10 mouse cellular contexts compared by ENCODE assay signal in the genomic region with DNA sequence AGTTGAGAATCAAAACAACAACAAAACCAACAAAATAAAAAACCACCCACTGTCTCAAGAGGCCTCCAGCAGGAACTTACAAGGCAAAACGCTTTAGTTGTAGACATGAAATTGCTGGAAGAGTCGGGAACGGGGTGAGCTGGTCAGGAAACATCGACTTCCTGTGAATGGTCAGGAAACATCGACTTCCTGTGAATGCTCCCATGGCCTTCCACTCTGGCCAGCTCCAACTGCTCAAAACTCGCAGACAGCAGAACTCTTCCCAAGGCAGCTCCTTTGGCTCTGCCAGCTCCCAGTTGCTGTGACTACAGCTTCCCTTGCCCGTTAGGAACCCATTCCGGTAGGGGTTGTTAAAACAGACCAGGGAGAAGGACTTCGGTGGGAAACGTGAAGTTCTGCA.
A peak's percentile ranks its signal among the peaks of the same experiment; 100 is the strongest.
DNase-seq lines count a peak whose midpoint lies in the region; ATAC-seq lines count a peak whose summit lies in the region.
"Had no signal": no experiment of that assay in that cellular context is flagged by ENCODE, and none has a peak within 500 bp of the region (broad histone marks: within the 10 kb centered on the region; RNA-seq: fewer than 3 reads in every experiment).

No protein-coding gene starts in this region.

- H3K27ac ChIP-seq in brown adipose tissue, adult 24 weeks (replicated peaks; ENCODE audit: low read depth, low read length), result peak overlapping the region; percentile 57
- H3K27ac ChIP-seq in heart, embryonic 13.5 days (replicated peaks), result peak overlapping the region; percentile 76
- H3K27ac ChIP-seq: limb, embryonic 12.5 days had no signal

- no peak overlapping the region for H3K4me3 ChIP-seq in brown adipose tissue, adult 24 weeks (ENCODE audit: insufficient read depth, low read depth, low read length)
- no peak overlapping the region for H3K4me3 ChIP-seq in heart, embryonic 13.5 days
- H3K4me3 ChIP-seq: limb, embryonic 12.5 days had no signal

- H3K9ac ChIP-seq in heart, embryonic 13.5 days, result no peak overlapping the region
- H3K9ac ChIP-seq: limb, embryonic 12.5 days had no signal

- no peaks in the 10 kb centered on the region for H3K9me3 ChIP-seq in heart, embryonic 13.5 days
- H3K9me3 ChIP-seq: limb, embryonic 12.5 days had no signal

- no peak overlapping the region for H3K4me2 ChIP-seq in heart, embryonic 13.5 days
- H3K4me2 ChIP-seq: limb, embryonic 12.5 days had no signal

- no peak for ATAC-seq in heart, embryonic 13.5 days (ENCODE audit: extremely low read depth, insufficient number of reproducible peaks, low FRiP score, low TSS enrichment)
- ATAC-seq in CD4-positive, CD25-positive, alpha-beta regulatory T cell, adult 4 months, result no peak

- WGBS in heart, embryonic 13.5 days, result 58% methylated on average over 10 of the region's 10 CpGs

- 0 out of 2 replicates have a peak, but pooled peaks cover 5% of the 10 kb centered on the region for H3K4me1 ChIP-seq in brown adipose tissue, adult 24 weeks (ENCODE audit: control insufficient read depth, insufficient read depth, insufficient read length, low read length)
- H3K4me1 ChIP-seq in heart, embryonic 13.5 days, result 0 out of 2 replicates have a peak, but pooled peaks cover 3% of the 10 kb centered on the region
- H3K4me1 ChIP-seq: limb, embryonic 12.5 days had no signal

- intact Hi-C loops in heart, postnatal 25 days (cut with DNase I), result no loop called here
- intact Hi-C loops in left cerebral cortex, postnatal 14 days (cut with DNase I), result no loop called here

- H3K36me3 ChIP-seq in heart, embryonic 13.5 days, result no peaks in the 10 kb centered on the region
- H3K36me3 ChIP-seq: limb, embryonic 12.5 days had no signal

- peak; percentile 93 for DNase-seq in heart, adult 11 months
- DNase-seq in heart, postnatal 25 days (ENCODE audit: low spot score), result no peak
- DNase-seq in kidney, postnatal 10 days, result peak; percentile 64
- no peak for DNase-seq in left cerebral cortex, postnatal 14 days (ENCODE audit: low spot score in 2 of 2)
- DNase-seq in right cerebral cortex, adult 18-20 months, result no peak
- DNase-seq: cerebellum, adult 18-20 months had no signal

- H3K27me3 ChIP-seq in heart, embryonic 13.5 days (replicated peaks), result no peaks in the 10 kb centered on the region
- H3K27me3 ChIP-seq: limb, embryonic 12.5 days had no signal

Comparison
In these comparisons a context has a peak if more than half of its experiments do, and no peak if none do; other contexts are left out.
1. DNase-seq: peak in heart, adult 11 months (single experiment) and kidney, postnatal 10 days (single experiment); none in heart, postnatal 25 days (single experiment), left cerebral cortex, postnatal 14 days (0 of 2) and right cerebral cortex, adult 18-20 months (single experiment).